Mouse (Mus musculus) intestine, embryonic 14.5 days (tissue): ENCODE measurements around the gene Sebox. TPM values are rescaled to one million over a fixed set of nuclear protein-coding genes. Genes with fewer than 3 reads are reported as not detected.
A peak's percentile ranks its signal among the peaks of the same experiment; 100 is the strongest.

Experiments
- ATAC-seq: fragments of 200-750 bp; cut with Nextera tagmentation; replicated peaks from 2 replicates; pipeline ENCODE4 v1.8.0; 2017; ENCODE audit warnings: low read depth, moderate number of reproducible peaks, moderate TSS enrichment, moderate library complexity; ENCODE audit not compliant: low FRiP score, low TSS enrichment
- DNase-seq: peaks from one replicate; pipeline ENCODE4 v3.0.0-alpha.2; 2018; ENCODE audit warnings: low spot score
- H3K27ac ChIP-seq: fragments of 300-500 bp; sonication (generic); 2 replicates; pipeline ENCODE4 v1.5.1; 2014; ENCODE audit warnings: low read depth, mild to moderate bottlenecking, control low read depth
- H3K27me3 ChIP-seq: fragments of 300-500 bp; sonication (generic); replicated peaks from 2 replicates; pipeline ENCODE4 v1.6.1; 2014; ENCODE audit warnings: low read length, control low read depth; ENCODE audit not compliant: control insufficient read depth, insufficient read depth
- H3K36me3 ChIP-seq: fragments of 300-500 bp; sonication (generic); 2 replicates; pipeline ENCODE4 v1.6.1; 2014; ENCODE audit warnings: low read length, control low read depth; ENCODE audit not compliant: control insufficient read depth, insufficient read depth
- H3K4me1 ChIP-seq: fragments of 300-500 bp; sonication (generic); replicated peaks from 2 replicates; pipeline ENCODE4 v1.6.1; 2014; ENCODE audit warnings: low read length, control low read depth, mixed read lengths; ENCODE audit not compliant: control insufficient read depth, insufficient read depth
- H3K4me2 ChIP-seq: fragments of 300-500 bp; sonication (generic); 2 replicates; pipeline ENCODE4 v1.6.1; 2014; ENCODE audit warnings: low read length
- H3K4me3 ChIP-seq: fragments of 300-500 bp; sonication (generic); 2 replicates; pipeline ENCODE4 v1.5.1; 2014; ENCODE audit warnings: low read depth, low read length, control low read depth, mixed read lengths
- H3K9ac ChIP-seq: fragments of 300-500 bp; sonication (generic); 2 replicates; pipeline ENCODE4 v1.6.1; 2014; ENCODE audit warnings: mild to moderate bottlenecking, low read length
- H3K9me3 ChIP-seq: fragments of 300-500 bp; sonication (generic); 2 replicates; pipeline ENCODE4 v1.6.1; 2016; ENCODE audit warnings: low read length, control low read depth; ENCODE audit not compliant: control insufficient read depth
- WGBS: fragments of 180-500 bp; shearing (Covaris S2); extraction: QIAGEN DNeasy Blood & Tissue Kit; methylation state at CpG from one replicate; pipeline ENCODE4 v1.1.7; 2014; 5-methylcytosine and 5-hydroxymethylcytosine counted together
- polyA plus RNA-seq: library from polyadenylated mRNA; unstranded; fragments of >200 nt; fragmentation: Nextera tagmentation; extraction: Ambion mirVana; gene quantifications from 2 replicates; pipeline ENCODE4 v1.2.1, GENCODE M21; 2014

The Sebox gene
- polyA plus RNA-seq, 1 experiment from 2014 or later, result not detected

DNA sequence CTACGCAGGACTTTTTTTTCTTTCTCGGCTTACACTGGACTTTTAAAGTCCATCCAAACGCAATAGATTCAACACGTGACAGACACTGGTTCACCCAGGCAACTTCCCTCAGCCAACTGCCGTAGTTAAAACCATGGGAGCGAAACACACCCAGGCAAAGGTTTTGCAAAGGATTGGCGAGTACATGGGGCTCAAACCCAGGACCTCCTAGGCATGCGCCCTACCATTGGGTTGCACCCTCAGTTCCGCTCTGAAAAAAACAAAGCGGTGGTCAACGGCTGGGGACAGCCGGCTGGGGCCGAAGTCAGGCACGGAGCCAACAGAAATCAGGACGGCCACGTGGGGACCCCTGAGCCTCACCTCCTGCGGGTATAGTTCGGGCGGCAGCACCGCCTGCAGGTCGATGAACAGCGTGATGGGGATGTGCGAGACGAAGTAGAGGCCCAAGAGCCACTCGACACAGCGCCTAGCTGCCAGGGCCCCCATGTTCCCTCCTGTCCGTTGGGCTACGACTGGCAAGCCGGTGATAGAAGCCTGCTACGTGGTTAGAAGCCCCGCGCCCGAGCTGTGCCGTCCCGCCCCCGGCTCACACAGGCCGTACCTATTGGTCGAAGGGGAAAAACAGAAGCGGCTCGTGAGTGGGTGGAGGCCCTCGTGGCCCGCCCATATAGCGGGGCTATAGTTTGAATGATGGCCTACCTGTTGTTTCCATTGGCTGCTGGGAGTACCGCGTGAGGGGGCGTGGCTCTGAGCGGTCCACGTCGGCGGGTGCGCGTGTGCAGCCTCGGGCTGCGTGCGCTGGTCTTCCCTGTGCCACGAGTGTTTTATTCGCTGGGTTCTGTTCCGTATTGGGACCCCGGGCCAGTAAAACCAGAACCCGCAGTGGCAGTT, 47.2 kb downstream of the Sebox start, which contains the start of gene Tmem97:
TSS of gene Tmem97 (minus strand) at position 610 of the 891 bp plus-strand sequence.
- Histone ChIP-seq H3K4me3 (peak within 1 kb of the TSS; percentile 70), H3K36me3 (no peaks in the 10 kb centered on the region), H3K27ac (peak within 1 kb of the TSS; percentile 77), H3K4me2 (peak within 1 kb of the TSS; percentile 84), H3K9me3 (no peaks in the 10 kb centered on the region), H3K27me3 (no peaks in the 10 kb centered on the region), H3K9ac (peak within 1 kb of the TSS; percentile 67), H3K4me1 (peaks cover 18% of the 10 kb centered on the region)
- under 1% methylated on average over 60 of the region's 60 CpGs for WGBS
- peak; percentile 100 for ATAC-seq
- peak; percentile 94 for DNase-seq

- Histone ChIP-seq H3K4me1 (peaks cover 18% of the 10 kb centered on the region), H3K9me3 (no peaks in the 10 kb centered on the region), H3K4me3 (peak overlapping the region; percentile 70), H3K27ac (peak overlapping the region; percentile 77), H3K4me2 (peak overlapping the region; percentile 84), H3K9ac (peak overlapping the region; percentile 59), H3K27me3 (no peaks in the 10 kb centered on the region), H3K36me3 (no peaks in the 10 kb centered on the region)
- WGBS, result 32% methylated on average over 6 of the region's 6 CpGs
- peak; percentile 37 for ATAC-seq
- no peak for DNase-seq
Measured at GRCm38 (mm10) chr11:78551059-78551398, 47.8 kb downstream of the Sebox start.

Other genes with a start within 250 kb of the Sebox start
- 74.4 and 75.6 TPM in 2 replicates for gene 2610507B11Rik, start 241.7 kb upstream of the Sebox start, polyA plus RNA-seq
- 0.17 and 0.24 TPM in 2 replicates for gene BC030499, start 212.6 kb upstream of the Sebox start, polyA plus RNA-seq
- gene Spag5, start 201.9 kb upstream of the Sebox start, polyA plus RNA-seq, result 34.1 and 40.0 TPM in 2 replicates
- gene Aldoc, start 180.5 kb upstream of the Sebox start, polyA plus RNA-seq, result 20.0 and 21.1 TPM in 2 replicates
- 76.2 and 79.1 TPM in 2 replicates for gene Pigs, start 175.0 kb upstream of the Sebox start, polyA plus RNA-seq
- gene Unc119, start 160.0 kb upstream of the Sebox start, polyA plus RNA-seq, result 39.8 and 42.8 TPM in 2 replicates
- not detected in 2 replicates for gene Foxn1, start 116.9 kb upstream of the Sebox start, polyA plus RNA-seq
- 0.07 and 0.12 TPM in 2 replicates for gene Slc13a2, start 81.2 kb upstream of the Sebox start, polyA plus RNA-seq
- 12.4 and 12.8 TPM in 2 replicates for gene Slc46a1, start 37.8 kb upstream of the Sebox start, polyA plus RNA-seq
- gene Sarm1, start 5.7 kb upstream of the Sebox start, polyA plus RNA-seq, result 3.9 and 4.2 TPM in 2 replicates
- 0.89 and 9.1 TPM in 2 replicates for gene Vtn, start 4.4 kb upstream of the Sebox start, polyA plus RNA-seq
- 57.9 and 63.2 TPM in 2 replicates for gene Tmem199, start 8.7 kb downstream of the Sebox start, polyA plus RNA-seq
- 146 and 147 TPM in 2 replicates for gene Poldip2, start 8.7 kb downstream of the Sebox start, polyA plus RNA-seq
- 83.3 and 86.7 TPM in 2 replicates for gene Tnfaip1, start 32.9 kb downstream of the Sebox start, polyA plus RNA-seq
- 117 and 123 TPM in 2 replicates for gene Ift20, start 32.9 kb downstream of the Sebox start, polyA plus RNA-seq
- gene Tmem97, start 47.3 kb downstream of the Sebox start, polyA plus RNA-seq, result 131 and 160 TPM in 2 replicates
- 12.6 and 14.9 TPM in 2 replicates for gene Nlk, start 193.9 kb downstream of the Sebox start, polyA plus RNA-seq
- 48.2 and 50.2 TPM in 2 replicates for gene Ccnq, start 248.3 kb downstream of the Sebox start, polyA plus RNA-seq